Mouse (Mus musculus): ENCODE data around the gene Cab39l.

- TF ChIP-seq CTCF (IDR thresholded peaks at IDR 0.05; ENCODE audit: control insufficient read depth, insufficient read depth, insufficient replicate concordance, low read depth, low read length) (peak; percentile 48; the same call in 1 of the 2 replicates), POLR2A (IDR thresholded peaks at IDR 0.05; ENCODE audit: control insufficient read depth, low read depth, low read length) (no peak)
Measured at GRCm38 (mm10) chr14:59612920-59613625, 172.3 kb downstream of the Cab39l start.

Data from testis, adult 2 months (tissue).